Mouse (Mus musculus) G1E (cell line): ENCODE measurements around the gene C77080. TPM values are rescaled to one million over a fixed set of nuclear protein-coding genes. Genes with fewer than 3 reads are reported as not detected.

Experiments
- ATAC-seq: 2 replicates; pipeline ENCODE4 v1.8.0; 2016; ENCODE audit warnings: mild to moderate bottlenecking; ENCODE audit not compliant: insufficient number of reproducible peaks, poor library complexity, low FRiP score, severe bottlenecking; ENCODE audit errors: extremely low read depth
- DNase-seq: peaks from one replicate; pipeline ENCODE4 v3.0.0; 2012; ENCODE audit warnings: low spot score
- H3K27me3 ChIP-seq: 2 replicates; pipeline ENCODE4 v1.6.1; 2012; ENCODE audit warnings: mild to moderate bottlenecking, low read length, inconsistent platforms; ENCODE audit not compliant: insufficient read depth
- H3K36me3 ChIP-seq: replicated peaks from 2 replicates; pipeline ENCODE3; 2012; ENCODE audit warnings: mild to moderate bottlenecking, inconsistent platforms
- H3K4me1 ChIP-seq: 2 replicates; pipeline ENCODE4 v1.6.1; 2012; ENCODE audit warnings: low read depth, low read length, inconsistent platforms, mixed read lengths; ENCODE audit not compliant: insufficient read depth
- H3K4me3 ChIP-seq: 2 replicates; pipeline ENCODE4 v1.5.1; 2012; ENCODE audit warnings: low read depth, mild to moderate bottlenecking, inconsistent platforms, low read length, moderate library complexity, mixed read lengths
- H3K9me3 ChIP-seq: replicated peaks from 2 replicates; pipeline ENCODE4 v1.6.1; 2012; ENCODE audit warnings: inconsistent platforms
- CTCF ChIP-seq: IDR thresholded peaks from 2 replicates; pipeline ENCODE4 v1.5.1; 2012; ENCODE audit warnings: low read depth, low read length, inconsistent platforms, mixed read lengths
- GATA1 ChIP-seq: IDR thresholded peaks from 2 replicates; pipeline ENCODE4 v1.6.1; 2012; ENCODE audit warnings: borderline replicate concordance, low read length, inconsistent platforms, mixed read lengths
- GATA2 ChIP-seq: IDR thresholded peaks from 2 replicates; pipeline ENCODE4 v1.6.1; 2012; ENCODE audit warnings: low read depth, low read length, inconsistent platforms, borderline replicate concordance
- POLR2AphosphoS5 ChIP-seq: IDR thresholded peaks from 2 replicates; pipeline ENCODE4 v1.6.1; 2012; ENCODE audit warnings: low read depth, low read length, inconsistent platforms; ENCODE audit not compliant: insufficient replicate concordance
- TAL1 ChIP-seq: conservative IDR thresholded peaks from 2 replicates; pipeline ENCODE4 v1.6.1; 2012; ENCODE audit warnings: low read depth, low read length, inconsistent platforms, mixed read lengths
- polyA plus RNA-seq: library from polyadenylated mRNA; stranded (reverse); fragments of >175 nt; gene quantifications from 2 replicates; pipeline ENCODE4 v1.2.3, GENCODE M21; 2012
- total RNA-seq, 2 experiments: library from RNA; stranded (forward) in 1 of 2; stranded (reverse) in 1 of 2; fragments of 200-1000 nt in 1 of 2; fragments of >200 nt in 1 of 2; fragmentation: Nextera tagmentation in 1 of 2; gene quantifications; 2 replicates each; pipeline ENCODE4 v1.2.3; 2014 to 2017

C77080 gene
- total and polyA plus RNA-seq, 3 experiments: 23.6 to 196 (median 67.9) TPM

DNA sequence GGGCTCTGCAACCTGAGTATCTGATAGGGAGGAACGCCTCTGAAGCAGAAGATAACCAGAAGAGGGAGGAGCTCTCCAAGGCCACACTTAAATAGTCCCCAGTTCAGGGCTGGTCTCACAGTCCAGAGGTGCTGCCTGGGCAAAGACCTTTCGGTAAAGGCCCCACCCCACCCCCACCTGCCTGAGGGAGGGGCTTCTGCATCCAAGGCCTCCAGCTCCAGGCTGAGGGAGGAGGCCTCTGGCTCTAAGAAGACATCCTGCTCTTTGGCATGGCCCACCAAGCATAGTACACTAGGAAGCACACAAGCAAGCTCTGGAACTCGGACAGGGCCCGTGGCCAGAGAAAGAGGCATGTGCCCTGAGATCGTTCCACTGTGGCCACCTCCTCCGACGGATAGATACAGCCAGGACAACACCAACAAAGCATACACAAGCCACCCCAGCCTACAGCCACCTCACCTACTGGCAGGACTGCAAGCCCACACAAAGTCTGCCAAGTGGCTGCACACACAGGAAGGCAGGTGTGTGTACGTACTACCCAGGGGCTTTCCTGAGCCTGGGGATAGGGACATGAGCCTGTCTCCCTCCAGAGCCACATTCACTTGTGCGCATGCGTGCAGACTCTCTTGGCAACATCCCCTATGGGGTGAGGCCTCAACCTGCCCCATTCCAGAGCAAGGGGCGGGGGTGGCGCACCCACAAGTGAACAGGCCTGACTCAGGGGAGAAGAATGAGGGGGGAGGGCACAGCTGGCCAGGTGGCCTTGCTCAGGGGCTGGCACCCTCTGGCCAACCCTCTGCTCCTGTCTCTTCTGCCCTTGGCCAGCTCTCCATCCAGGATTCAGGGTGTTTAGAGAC is 29.4 kb downstream of the C77080 start:
- TF ChIP-seq CTCF (no peak), GATA2 (no peak), TAL1 (peak; percentile 24), POLR2AphosphoS5 (no peak), GATA1 (no peak)
- Histone ChIP-seq H3K4me1 (peaks cover 93% of the 10 kb centered on the region), H3K27me3 (no peaks in the 10 kb centered on the region), H3K9me3 (no peaks in the 10 kb centered on the region), H3K36me3 (peaks cover 70% of the 10 kb centered on the region), H3K4me3 (peak overlapping the region; percentile 68)
- ATAC-seq (peak; percentile 37), DNase-seq (peak; percentile 74)

GRCm38 (mm10) chr4:129230926-129231325 is 30.3 kb downstream of the C77080 start:
- TF ChIP-seq GATA1: no peak
- no peak for TF ChIP-seq TAL1
- no peak for TF ChIP-seq GATA2
- ATAC-seq (peak; percentile 9; the same call in 1 of the 2 replicates), DNase-seq (no peak)
- Histone ChIP-seq H3K27me3 (no peaks in the 10 kb centered on the region), H3K4me1 (peaks cover 94% of the 10 kb centered on the region), H3K36me3 (peaks cover 75% of the 10 kb centered on the region), H3K9me3 (no peaks in the 10 kb centered on the region), H3K4me3 (peak overlapping the region; percentile 68; the same call in 1 of the 2 replicates)

DNA sequence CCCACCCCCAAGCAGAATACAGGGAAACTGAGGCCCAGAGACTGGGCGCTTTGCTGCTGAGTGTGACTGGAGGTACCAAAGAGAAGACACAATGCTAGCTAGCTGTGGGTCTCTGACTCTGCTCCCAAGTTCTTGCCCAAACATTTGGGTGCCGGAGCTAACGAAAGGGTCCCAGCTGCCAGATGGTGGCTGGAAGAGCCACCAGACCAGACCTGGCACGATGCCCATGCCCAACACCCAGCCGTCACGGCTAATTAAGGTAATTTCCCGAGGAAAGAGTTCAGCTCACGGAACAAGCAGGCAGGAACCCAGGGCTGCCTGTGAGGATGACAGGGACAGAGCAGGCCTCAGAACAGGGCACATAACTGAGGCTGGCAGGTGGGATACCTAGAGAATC is 33.2 kb downstream of the C77080 start:
- TF ChIP-seq TAL1 (no peak), GATA2 (no peak), CTCF (no peak), GATA1 (no peak), POLR2AphosphoS5 (no peak)
- DNase-seq (no peak), ATAC-seq (no peak)
- Histone ChIP-seq H3K27me3 (no peaks in the 10 kb centered on the region), H3K36me3 (peaks cover 93% of the 10 kb centered on the region), H3K4me3 (no peak overlapping the region; the same call in 1 of the 2 replicates), H3K9me3 (no peaks in the 10 kb centered on the region), H3K4me1 (peaks cover 91% of the 10 kb centered on the region)

- Histone ChIP-seq H3K4me3 (peak overlapping the region; percentile 25; the same call in 1 of the 2 replicates), H3K36me3 (peaks cover 93% of the 10 kb centered on the region), H3K4me1 (peaks cover 91% of the 10 kb centered on the region), H3K27me3 (no peaks in the 10 kb centered on the region), H3K9me3 (no peaks in the 10 kb centered on the region)
- no peak for DNase-seq
- TF ChIP-seq TAL1 (no peak), POLR2AphosphoS5 (no peak), GATA1 (no peak), GATA2 (no peak), CTCF (no peak)
- ATAC-seq: no peak
Measured at GRCm38 (mm10) chr4:129227170-129227984, 33.8 kb downstream of the C77080 start.

DNA sequence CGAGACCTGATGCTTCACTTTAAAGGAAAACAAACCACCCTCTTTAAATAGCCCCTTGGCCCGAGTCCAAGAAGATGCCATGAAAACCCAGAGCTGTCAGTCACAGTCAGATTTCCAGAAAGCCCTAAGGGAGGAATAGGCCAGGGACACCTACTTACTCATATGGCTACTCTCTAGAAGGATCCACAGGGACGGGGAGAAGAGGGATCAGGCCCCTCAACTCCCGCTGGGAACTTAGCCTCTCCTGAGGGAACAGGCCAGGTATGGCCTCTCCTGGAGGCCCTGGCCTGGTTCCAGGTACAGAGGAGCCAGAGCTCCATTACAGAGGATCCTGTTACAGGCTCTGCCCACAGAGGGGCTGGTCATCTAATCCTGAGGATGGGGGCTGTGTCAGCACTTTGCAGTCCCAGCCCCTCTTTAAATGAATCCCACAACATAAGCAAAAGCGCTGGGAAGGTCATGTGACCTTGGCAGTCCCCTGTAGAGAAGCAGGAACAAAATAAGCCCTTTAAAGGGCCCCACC is 34.7 kb downstream of the C77080 start:
- Histone ChIP-seq H3K27me3 (no peaks in the 10 kb centered on the region), H3K4me3 (no peak overlapping the region), H3K36me3 (peaks cover 93% of the 10 kb centered on the region), H3K9me3 (no peaks in the 10 kb centered on the region), H3K4me1 (peaks cover 91% of the 10 kb centered on the region)
- ATAC-seq: no peak
- TF ChIP-seq TAL1: no peak
- TF ChIP-seq GATA1: no peak
- no peak for TF ChIP-seq POLR2AphosphoS5
- no peak for TF ChIP-seq GATA2
- no peak for TF ChIP-seq CTCF
- no peak for DNase-seq

DNA sequence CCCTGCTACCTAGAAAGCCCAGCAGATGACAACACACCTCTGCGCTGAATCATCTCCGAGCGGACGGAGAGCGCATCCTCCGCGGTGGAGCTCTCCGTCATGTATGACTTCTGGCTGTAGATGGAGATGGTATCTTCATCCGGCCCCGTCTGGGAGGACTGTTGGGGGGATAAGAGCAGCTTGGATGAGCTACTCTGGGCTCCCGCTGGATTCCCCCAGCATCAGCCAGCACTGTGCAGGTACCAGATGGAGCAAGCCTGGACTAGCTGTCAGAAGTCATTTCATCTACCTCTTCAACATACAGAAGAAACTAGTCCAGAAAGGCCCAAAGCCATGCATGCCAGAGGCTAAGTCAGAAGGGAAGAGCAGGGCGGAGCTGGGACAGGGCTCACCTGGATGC is 35.9 kb downstream of the C77080 start:
- Histone ChIP-seq H3K36me3 (peaks cover 95% of the 10 kb centered on the region), H3K27me3 (no peaks in the 10 kb centered on the region), H3K4me1 (peaks cover 90% of the 10 kb centered on the region), H3K4me3 (no peak overlapping the region), H3K9me3 (no peaks in the 10 kb centered on the region)
- no peak for TF ChIP-seq CTCF
- no peak for TF ChIP-seq GATA2
- no peak for TF ChIP-seq POLR2AphosphoS5
- TF ChIP-seq GATA1: no peak
- TF ChIP-seq TAL1: no peak
- DNase-seq (no peak), ATAC-seq (no peak)
